Mouse (Mus musculus): ENCODE data around the gene Zmiz1.

The Zmiz1 gene

GRCm38 (mm10) chr14:25588156-25588555 lies 129.2 kb downstream of the Zmiz1 start:
- DNase-seq (ENCODE audit: low read depth, low spot score), result no peak

GRCm38 (mm10) chr14:25588946-25589937 lies 130.3 kb downstream of the Zmiz1 start:
- DNase-seq (ENCODE audit: low read depth, low spot score), result no peak

- DNase-seq (ENCODE audit: low read depth, low spot score), result no peak
These were observed 132.0 kb downstream of the Zmiz1 start for GRCm38 (mm10) chr14:25591000-25591399.

- no peak for DNase-seq (ENCODE audit: low read depth, low spot score)
These were observed 132.4 kb downstream of the Zmiz1 start for GRCm38 (mm10) chr14:25591426-25591825.

GRCm38 (mm10) chr14:25592522-25592921 lies 133.5 kb downstream of the Zmiz1 start:
- DNase-seq (ENCODE audit: low read depth, low spot score), result no peak

GRCm38 (mm10) chr14:25593876-25594275 lies 134.9 kb downstream of the Zmiz1 start:
- no peak for DNase-seq (ENCODE audit: low read depth, low spot score)

- no peak for DNase-seq (ENCODE audit: low read depth, low spot score)
These were observed 135.6 kb downstream of the Zmiz1 start for GRCm38 (mm10) chr14:25594611-25595010.

- DNase-seq (ENCODE audit: low read depth, low spot score), result no peak
These were observed 140.0 kb downstream of the Zmiz1 start for GRCm38 (mm10) chr14:25598960-25599359.

GRCm38 (mm10) chr14:25599934-25600333 lies 140.9 kb downstream of the Zmiz1 start:
- no peak for DNase-seq (ENCODE audit: low read depth, low spot score)

- DNase-seq (ENCODE audit: low read depth, low spot score), result no peak
These were observed 141.4 kb downstream of the Zmiz1 start for GRCm38 (mm10) chr14:25600358-25600757.

GRCm38 (mm10) chr14:25600951-25601350 lies 142.0 kb downstream of the Zmiz1 start:
- no peak for DNase-seq (ENCODE audit: low read depth, low spot score)

GRCm38 (mm10) chr14:25602018-25602417 lies 143.0 kb downstream of the Zmiz1 start:
- no peak for DNase-seq (ENCODE audit: low read depth, low spot score)

GRCm38 (mm10) chr14:25604395-25605142 lies 145.6 kb downstream of the Zmiz1 start:
- DNase-seq (ENCODE audit: low read depth, low spot score), result no peak

GRCm38 (mm10) chr14:25606372-25607140 lies 147.6 kb downstream of the Zmiz1 start:
- no peak for DNase-seq (ENCODE audit: low read depth, low spot score)

- DNase-seq (ENCODE audit: low read depth, low spot score), result no peak
These were observed 148.4 kb downstream of the Zmiz1 start for GRCm38 (mm10) chr14:25607141-25607967.

- no peak for DNase-seq (ENCODE audit: low read depth, low spot score)
These were observed 149.0 kb downstream of the Zmiz1 start for GRCm38 (mm10) chr14:25607968-25608491.

GRCm38 (mm10) chr14:25608618-25609017 lies 149.6 kb downstream of the Zmiz1 start:
- DNase-seq (ENCODE audit: low read depth, low spot score), result no peak

GRCm38 (mm10) chr14:25609355-25609754 lies 150.4 kb downstream of the Zmiz1 start:
- DNase-seq (ENCODE audit: low read depth, low spot score), result peak; percentile 76

- DNase-seq (ENCODE audit: low read depth, low spot score), result no peak
These were observed 151.6 kb downstream of the Zmiz1 start for GRCm38 (mm10) chr14:25610396-25611158.

Data from telencephalon, adult 2 months (tissue).